Mouse (Mus musculus): ENCODE data around the gene Dpysl4.

- TF ChIP-seq SMC3 (IDR thresholded peaks at IDR 0.05; ENCODE audit: low read depth, low read length) (no peak), CTCF (conservative IDR thresholded peaks at IDR 0.05 in 1 of 2, IDR thresholded peaks at IDR 0.05 in 1 of 2; ENCODE audit: low read depth in 2 of 2, low read length in 2 of 2) (no peak), TCF12 (IDR thresholded peaks at IDR 0.05; ENCODE audit: low read depth, low read length) (no peak), RCOR1 (conservative IDR thresholded peaks at IDR 0.05; ENCODE audit: low read depth, low read length) (no peak), KAT2A (IDR thresholded peaks at IDR 0.05; ENCODE audit: insufficient replicate concordance, low read length) (no peak), CHD2 (IDR thresholded peaks at IDR 0.05; ENCODE audit: low read length) (no peak), MAZ (IDR thresholded peaks at IDR 0.05; ENCODE audit: low read depth, low read length) (no peak), EP300 (IDR thresholded peaks at IDR 0.05; ENCODE audit: low read length) (no peak), BHLHE40 (IDR thresholded peaks at IDR 0.05; ENCODE audit: low read depth, low read length) (no peak), MXI1 (IDR thresholded peaks at IDR 0.05; ENCODE audit: low read depth, low read length) (no peak), MAFK (IDR thresholded peaks at IDR 0.05; ENCODE audit: insufficient replicate concordance, low read length) (no peak), RAD21 (IDR thresholded peaks at IDR 0.05; ENCODE audit: low read depth, low read length) (no peak), ZC3H11A (IDR thresholded peaks at IDR 0.05; ENCODE audit: low read depth, low read length) (no peak)
Observed at GRCm38 (mm10) chr7:139145891-139146290, 60.1 kb downstream of the Dpysl4 start.

All from CH12.LX (cell line).